Mouse (Mus musculus) kidney, embryonic 14.5 days (tissue): Measurements from ENCODE around the gene Phf2. TPM values are rescaled to one million over a fixed set of nuclear protein-coding genes. Genes with fewer than 3 reads are reported as not detected.

Experiments
- ATAC-seq: fragments of 200-750 bp; cut with Nextera tagmentation; 2 replicates; pipeline ENCODE4 v1.8.0; 2017; ENCODE audit warnings: moderate number of reproducible peaks, mild to moderate bottlenecking, moderate TSS enrichment, moderate library complexity; ENCODE audit not compliant: low FRiP score, low TSS enrichment
- H3K27ac ChIP-seq: fragments of 300-500 bp; sonication (generic); 2 replicates; pipeline ENCODE4 v1.5.1; 2014; ENCODE audit warnings: low read depth, mild to moderate bottlenecking, low read length, moderate library complexity, mixed read lengths
- H3K27me3 ChIP-seq: fragments of 300-500 bp; sonication (generic); 2 replicates; pipeline ENCODE4 v1.6.1; 2014; ENCODE audit warnings: mild to moderate bottlenecking, low read length; ENCODE audit not compliant: control insufficient read depth, insufficient read depth
- H3K36me3 ChIP-seq: fragments of 300-500 bp; sonication (generic); 2 replicates; pipeline ENCODE4 v1.6.1; 2014; ENCODE audit warnings: low read length, mixed read lengths; ENCODE audit not compliant: control insufficient read depth, insufficient read depth
- H3K4me1 ChIP-seq: fragments of 300-500 bp; sonication (generic); 2 replicates; pipeline ENCODE4 v1.6.1; 2014; ENCODE audit warnings: low read length, mixed read lengths; ENCODE audit not compliant: control insufficient read depth, insufficient read depth
- H3K4me2 ChIP-seq: fragments of 300-500 bp; sonication (generic); replicated peaks from 2 replicates; pipeline ENCODE4 v1.6.1; 2014; ENCODE audit warnings: low read depth, mild to moderate bottlenecking, low read length
- H3K4me3 ChIP-seq: fragments of 300-500 bp; sonication (generic); 2 replicates; pipeline ENCODE4 v1.5.1; 2014; ENCODE audit warnings: mild to moderate bottlenecking, low read length
- H3K9ac ChIP-seq: fragments of 300-500 bp; sonication (generic); 2 replicates; pipeline ENCODE4 v1.6.1; 2014; ENCODE audit warnings: low read depth, mild to moderate bottlenecking, low read length, moderate library complexity
- H3K9me3 ChIP-seq: fragments of 300-500 bp; sonication (generic); 2 replicates; pipeline ENCODE4 v1.6.1; 2016; ENCODE audit warnings: low read length; ENCODE audit not compliant: control insufficient read depth
- WGBS: fragments of 180-500 bp; shearing (Covaris S2); extraction: QIAGEN DNeasy Blood & Tissue Kit; methylation state at CpG from one replicate; pipeline ENCODE4 v1.1.7; 2014; 5-methylcytosine and 5-hydroxymethylcytosine counted together
- polyA plus RNA-seq: library from polyadenylated mRNA; unstranded; fragments of >200 nt; fragmentation: Nextera tagmentation; extraction: Ambion mirVana; gene quantifications from 2 replicates; pipeline ENCODE4 v1.2.1, GENCODE M21; 2014

Phf2 gene
- polyA plus RNA-seq, 1 experiment from 2014 or later: 11.8 TPM

GRCm38 (mm10) chr13:48851719-48852118, 19.2 kb downstream of the Phf2 start:
- WGBS: 83% methylated on average over 5 of the region's 5 CpGs
- Histone ChIP-seq H3K4me1 (peaks cover 14% of the 10 kb centered on the region; the same call in 1 of the 2 replicates), H3K27ac (no peak overlapping the region), H3K36me3 (0 out of 2 replicates have a peak, but pooled peaks cover 3% of the 10 kb centered on the region), H3K4me2 (no peak overlapping the region), H3K9me3 (no peaks in the 10 kb centered on the region), H3K9ac (no peak overlapping the region), H3K27me3 (no peaks in the 10 kb centered on the region), H3K4me3 (no peak overlapping the region)
- no peak for ATAC-seq

- 0 out of 2 replicates have a peak, but pooled peaks cover 3% of the 10 kb centered on the region for H3K36me3 ChIP-seq
- no peak overlapping the region for H3K9ac ChIP-seq
- WGBS: 90% methylated on average over 8 of the region's 8 CpGs
- no peaks in the 10 kb centered on the region for H3K27me3 ChIP-seq
- peaks cover 14% of the 10 kb centered on the region; the same call in 1 of the 2 replicates for H3K4me1 ChIP-seq
- H3K9me3 ChIP-seq: no peaks in the 10 kb centered on the region
- no peak overlapping the region for H3K27ac ChIP-seq
- ATAC-seq: no peak
- no peak overlapping the region for H3K4me3 ChIP-seq
- H3K4me2 ChIP-seq: no peak overlapping the region
Observed at GRCm38 (mm10) chr13:48850771-48851170, 20.1 kb downstream of the Phf2 start.

- Histone ChIP-seq H3K9me3 (no peaks in the 10 kb centered on the region), H3K4me2 (no peak overlapping the region), H3K4me1 (peaks cover 12% of the 10 kb centered on the region; the same call in 1 of the 2 replicates), H3K9ac (no peak overlapping the region), H3K27ac (no peak overlapping the region), H3K27me3 (no peaks in the 10 kb centered on the region), H3K4me3 (no peak overlapping the region), H3K36me3 (0 out of 2 replicates have a peak, but pooled peaks cover 3% of the 10 kb centered on the region)
- no peak for ATAC-seq
- 68% methylated on average over 2 of the region's 2 CpGs for WGBS
Observed at GRCm38 (mm10) chr13:48850326-48850725, 20.6 kb downstream of the Phf2 start.

- no peaks in the 10 kb centered on the region for H3K9me3 ChIP-seq
- H3K9ac ChIP-seq: no peak overlapping the region
- H3K27ac ChIP-seq: no peak overlapping the region
- ATAC-seq: no peak
- H3K4me3 ChIP-seq: no peak overlapping the region
- no peaks in the 10 kb centered on the region for H3K27me3 ChIP-seq
- 0 out of 2 replicates have a peak, but pooled peaks cover 3% of the 10 kb centered on the region for H3K36me3 ChIP-seq
- WGBS: 26% methylated on average over 3 of the region's 3 CpGs
- H3K4me2 ChIP-seq: no peak overlapping the region
- peaks cover 11% of the 10 kb centered on the region; the same call in 1 of the 2 replicates for H3K4me1 ChIP-seq
Observed at GRCm38 (mm10) chr13:48849155-48849554, 21.8 kb downstream of the Phf2 start.

GRCm38 (mm10) chr13:48845308-48845707, 25.6 kb downstream of the Phf2 start:
- Histone ChIP-seq H3K4me3 (no peak overlapping the region), H3K36me3 (peaks cover 3% of the 10 kb centered on the region; the same call in 1 of the 2 replicates), H3K27me3 (no peaks in the 10 kb centered on the region), H3K9me3 (no peaks in the 10 kb centered on the region), H3K4me2 (no peak overlapping the region), H3K27ac (no peak overlapping the region), H3K9ac (no peak overlapping the region), H3K4me1 (peaks cover 10% of the 10 kb centered on the region; the same call in 1 of the 2 replicates)
- no peak for ATAC-seq
- WGBS: 57% methylated on average over 4 of the region's 4 CpGs

GRCm38 (mm10) chr13:48843530-48843929, 27.4 kb downstream of the Phf2 start:
- 87% methylated on average over 1 of the region's 1 CpGs for WGBS

GRCm38 (mm10) chr13:48841905-48842592, 28.9 kb downstream of the Phf2 start:
- Histone ChIP-seq H3K4me2 (no peak overlapping the region), H3K4me3 (no peak overlapping the region), H3K9me3 (no peaks in the 10 kb centered on the region), H3K27ac (no peak overlapping the region), H3K36me3 (no peaks in the 10 kb centered on the region; the same call in 1 of the 2 replicates), H3K4me1 (no peaks in the 10 kb centered on the region), H3K27me3 (no peaks in the 10 kb centered on the region), H3K9ac (no peak overlapping the region)
- WGBS: 58% methylated on average over 5 of the region's 5 CpGs
- ATAC-seq: no peak

More at GRCm38 (mm10) chr13:48843530-48843929, 27.4 kb downstream of the Phf2 start:
- Histone ChIP-seq H3K9ac (no peak overlapping the region), H3K27me3 (no peaks in the 10 kb centered on the region), H3K27ac (no peak overlapping the region), H3K4me1 (no peaks in the 10 kb centered on the region), H3K9me3 (no peaks in the 10 kb centered on the region), H3K36me3 (peaks cover 2% of the 10 kb centered on the region; the same call in 1 of the 2 replicates), H3K4me3 (no peak overlapping the region), H3K4me2 (no peak overlapping the region)
- ATAC-seq: no peak

GRCm38 (mm10) chr13:48838284-48838683, 32.6 kb downstream of the Phf2 start:
- Histone ChIP-seq H3K27me3 (no peaks in the 10 kb centered on the region), H3K9me3 (no peaks in the 10 kb centered on the region), H3K36me3 (no peaks in the 10 kb centered on the region; the same call in 1 of the 2 replicates), H3K4me3 (no peak overlapping the region), H3K9ac (no peak overlapping the region), H3K4me2 (no peak overlapping the region), H3K4me1 (no peaks in the 10 kb centered on the region), H3K27ac (no peak overlapping the region)
- no peak for ATAC-seq
- 82% methylated on average over 2 of the region's 2 CpGs for WGBS

GRCm38 (mm10) chr13:48837537-48837936, 33.4 kb downstream of the Phf2 start:
- no peak overlapping the region for H3K9ac ChIP-seq
- 87% methylated on average over 6 of the region's 6 CpGs for WGBS

More at GRCm38 (mm10) chr13:48837537-48837936, 33.4 kb downstream of the Phf2 start:
- Histone ChIP-seq H3K27ac (no peak overlapping the region), H3K4me1 (no peaks in the 10 kb centered on the region), H3K4me2 (no peak overlapping the region), H3K27me3 (no peaks in the 10 kb centered on the region), H3K4me3 (no peak overlapping the region), H3K9me3 (no peaks in the 10 kb centered on the region), H3K36me3 (peaks cover 4% of the 10 kb centered on the region; the same call in 1 of the 2 replicates)
- ATAC-seq: no peak
